ENCODE assay signal across 8 mouse cellular contexts in genomic region chr11:116011529-116012261, GRCm38 (mm10). TPM values are rescaled to one million over a fixed set of nuclear protein-coding genes. Genes with fewer than 3 reads are reported as not detected.
A peak's percentile ranks its signal among the peaks of the same experiment; 100 is the strongest.
DNase-seq lines count a peak whose midpoint lies in the region; ATAC-seq and TF ChIP-seq lines count a peak whose summit lies in the region.

No protein-coding gene starts in this region.

- ATAC-seq in heart, embryonic 12.5 days (ENCODE audit: insufficient number of reproducible peaks, low FRiP score): no peak
- ATAC-seq in hindbrain, embryonic 12.5 days (ENCODE audit: low FRiP score): no peak; the same call in 1 of the 2 replicates
- no peak for ATAC-seq in midbrain, embryonic 13.5 days
- ATAC-seq in CD4-positive, CD25-positive, alpha-beta regulatory T cell, adult 4 months: no peak

- TF ChIP-seq EP300 in MEL (IDR thresholded peaks at IDR 0.05; ENCODE audit: low read depth in 1 of 2, low read length in 2 of 2): no peak

- H3K79me2 ChIP-seq in MEL (ENCODE audit: control insufficient read depth, insufficient read depth, low read length, poor library complexity): peaks cover 13% of the 10 kb centered on the region

- peak overlapping the region; percentile 77 for H3K4me3 ChIP-seq in heart, embryonic 12.5 days
- H3K4me3 ChIP-seq in MEL (ENCODE audit: control insufficient read depth in 1 of 2, insufficient read depth in 1 of 2, low read depth in 2 of 2, low read length in 2 of 2): peak overlapping the region; percentile 67 to 86
- peak overlapping the region; percentile 55 for H3K4me3 ChIP-seq in hindbrain, embryonic 12.5 days
- peak overlapping the region; percentile 58 for H3K4me3 ChIP-seq in midbrain, embryonic 13.5 days (replicated peaks)

- peak overlapping the region; percentile 83 for H3K4me2 ChIP-seq in heart, embryonic 12.5 days
- H3K4me2 ChIP-seq in hindbrain, embryonic 12.5 days (replicated peaks): peak overlapping the region; percentile 85
- H3K4me2 ChIP-seq in midbrain, embryonic 13.5 days (replicated peaks): peak overlapping the region; percentile 86

- 26% methylated on average over 14 of the region's 14 CpGs for WGBS in heart, embryonic 12.5 days
- WGBS in hindbrain, embryonic 12.5 days: 19% methylated on average over 14 of the region's 14 CpGs
- WGBS in midbrain, embryonic 13.5 days: 21% methylated on average over 14 of the region's 14 CpGs

- TF ChIP-seq RAD21 in MEL (IDR thresholded peaks at IDR 0.05; ENCODE audit: low read depth, low read length): no peak

- H3K27me3 ChIP-seq in heart, embryonic 12.5 days (replicated peaks): no peaks in the 10 kb centered on the region
- H3K27me3 ChIP-seq in MEL (ENCODE audit: control insufficient read depth in 1 of 2, insufficient read depth in 2 of 2, low read length in 2 of 2): no peaks in the 10 kb centered on the region
- peaks cover 2% of the 10 kb centered on the region; the same call in 1 of the 2 replicates for H3K27me3 ChIP-seq in hindbrain, embryonic 12.5 days
- H3K27me3 ChIP-seq in midbrain, embryonic 13.5 days: no peaks in the 10 kb centered on the region

- H3K27ac ChIP-seq in heart, embryonic 12.5 days (ENCODE audit: poor library complexity, severe bottlenecking): peak overlapping the region; percentile 91
- H3K27ac ChIP-seq in MEL (ENCODE audit: control insufficient read depth, low read depth, low read length): peak overlapping the region; percentile 38
- H3K27ac ChIP-seq in hindbrain, embryonic 12.5 days: peak overlapping the region; percentile 72
- H3K27ac ChIP-seq in midbrain, embryonic 13.5 days: no peak overlapping the region

- H3K9me3 ChIP-seq in heart, embryonic 12.5 days (replicated peaks): no peaks in the 10 kb centered on the region
- no peaks in the 10 kb centered on the region for H3K9me3 ChIP-seq in MEL (replicated peaks; ENCODE audit: insufficient read depth, low read length)
- H3K9me3 ChIP-seq in hindbrain, embryonic 12.5 days (replicated peaks): no peaks in the 10 kb centered on the region
- no peaks in the 10 kb centered on the region for H3K9me3 ChIP-seq in midbrain, embryonic 13.5 days

- peaks cover 15% of the 10 kb centered on the region for H3K4me1 ChIP-seq in heart, embryonic 12.5 days (replicated peaks)
- H3K4me1 ChIP-seq in MEL (ENCODE audit: control insufficient read depth in 1 of 2, insufficient read depth in 2 of 2, low read length in 2 of 2): peaks cover 3 to 11% of the 10 kb centered on the region in 2 experiments; a peak in 3 of 4 replicates
- H3K4me1 ChIP-seq in hindbrain, embryonic 12.5 days: peaks cover 19% of the 10 kb centered on the region
- H3K4me1 ChIP-seq in midbrain, embryonic 13.5 days (replicated peaks): peaks cover 25% of the 10 kb centered on the region

- peak overlapping the region; percentile 89 for H3K9ac ChIP-seq in heart, embryonic 12.5 days
- H3K9ac ChIP-seq in MEL (ENCODE audit: control insufficient read depth, low read depth, low read length, poor library complexity, severe bottlenecking): peak overlapping the region; percentile 89
- peak overlapping the region; percentile 77 for H3K9ac ChIP-seq in hindbrain, embryonic 12.5 days
- peak overlapping the region; percentile 80 for H3K9ac ChIP-seq in midbrain, embryonic 13.5 days (replicated peaks)

- TF ChIP-seq POLR2A in MEL (IDR thresholded peaks at IDR 0.05; ENCODE audit: control insufficient read depth in 1 of 2, insufficient read depth in 1 of 2, low read depth in 1 of 2, low read length in 2 of 2, poor library complexity in 1 of 2): no peak

- no peak for DNase-seq in heart, adult 9 months (ENCODE audit: low spot score in 2 of 2)
- DNase-seq in MEL (ENCODE audit: low read depth, low spot score): peak; percentile 56
- DNase-seq in ovary, postnatal 36 days (ENCODE audit: low spot score): no peak
- no peak for DNase-seq in left cerebral cortex, adult 9 months (ENCODE audit: low spot score in 2 of 2)

- no peak; a peak in 1 of 6 replicates for TF ChIP-seq CTCF in MEL (IDR thresholded peaks at IDR 0.05 in 2 of 3, conservative IDR thresholded peaks at IDR 0.05 in 1 of 3; ENCODE audit: control insufficient read depth in 1 of 3, insufficient read depth in 1 of 3, low read depth in 2 of 3, low read length in 3 of 3, poor library complexity in 1 of 3, severe bottlenecking in 1 of 3)

- peaks cover 38% of the 10 kb centered on the region for H3K36me3 ChIP-seq in heart, embryonic 12.5 days
- peaks cover 0 to 9% of the 10 kb centered on the region in 2 experiments; a peak in 2 of 4 replicates for H3K36me3 ChIP-seq in MEL (ENCODE audit: control insufficient read depth in 1 of 2, insufficient read depth in 2 of 2, low read length in 2 of 2)
- 0 out of 2 replicates have a peak, but pooled peaks cover 6% of the 10 kb centered on the region for H3K36me3 ChIP-seq in hindbrain, embryonic 12.5 days
- H3K36me3 ChIP-seq in midbrain, embryonic 13.5 days: peaks cover 4% of the 10 kb centered on the region; the same call in 1 of the 2 replicates

TF ChIP-seq in MEL, 35 proteins besides CTCF, POLR2A, EP300 and RAD21:
- TF ChIP-seq ZKSCAN1 (IDR thresholded peaks at IDR 0.05; ENCODE audit: low read depth, low read length) (no peak), ETS1 (IDR thresholded peaks at IDR 0.05; ENCODE audit: low read depth, low read length) (no peak), TCF12 (IDR thresholded peaks at IDR 0.05; ENCODE audit: low read depth, low read length) (0 out of 2 replicates have a peak, but pooled peaks have one; percentile 24), BHLHE40 (IDR thresholded peaks at IDR 0.05; ENCODE audit: borderline replicate concordance, low read depth, low read length) (no peak), NRF1 (IDR thresholded peaks at IDR 0.05; ENCODE audit: insufficient read depth, low read depth, low read length, poor library complexity, severe bottlenecking) (no peak), CHD1 (IDR thresholded peaks at IDR 0.05; ENCODE audit: low read depth, low read length) (peak; percentile 88; the same call in 1 of the 2 replicates), USF2 (IDR thresholded peaks at IDR 0.05; ENCODE audit: borderline replicate concordance in 1 of 2, insufficient read depth in 1 of 2, low read depth in 1 of 2, low read length in 2 of 2) (no peak), ELF1 (IDR thresholded peaks at IDR 0.05; ENCODE audit: low read depth, low read length) (no peak), NELFE (IDR thresholded peaks at IDR 0.05; ENCODE audit: low read depth, low read length) (no peak), MYB (IDR thresholded peaks at IDR 0.05; ENCODE audit: low read depth, low read length) (no peak), ZMIZ1 (IDR thresholded peaks at IDR 0.05; ENCODE audit: low read depth, low read length) (no peak), TAL1 (IDR thresholded peaks at IDR 0.05; ENCODE audit: low read length) (no peak), MYC (IDR thresholded peaks at IDR 0.05; ENCODE audit: low read depth, low read length) (no peak), GATA1 (IDR thresholded peaks at IDR 0.05; ENCODE audit: low read depth, low read length) (peak; percentile 43; the same call in 1 of the 2 replicates)

RNA-seq across cellular contexts. Expression of gene Galk1, which starts 0.8 kb away (rescaled TPM):
- 151 and 152 TPM in 2 replicates for polyA plus RNA-seq in heart, embryonic 12.5 days (2016; fragmentation: Nextera tagmentation; extraction: Ambion mirVana)
- total RNA-seq in MEL (2012; rRNA removed): 253 and 322 TPM in 2 replicates
- 100 to 1,000 TPM in 1 of 2 experiments, not detected in 1; 326 TPM for polyA plus RNA-seq in MEL (2012; ENCODE audit: insufficient read depth in 1 of 2, insufficient read length in 2 of 2, low read depth in 1 of 2, low replicate concordance in 2 of 2, missing spikeins in 1 of 2)
- 109 and 115 TPM in 2 replicates for polyA plus RNA-seq in hindbrain, embryonic 12.5 days (2016; fragmentation: Nextera tagmentation; extraction: Ambion mirVana)
- polyA plus RNA-seq in midbrain, embryonic 13.5 days (2015; fragmentation: Nextera tagmentation; extraction: Ambion mirVana): 49.2 and 58.9 TPM in 2 replicates
- 10 to 100 TPM; 13.1 to 18.4 TPM for polyA plus RNA-seq in CD4-positive, CD25-positive, alpha-beta regulatory T cell, adult 4 months (2017; shearing (Covaris generic))

RNA-seq across cellular contexts. Expression of gene H3f3b, which starts 16.1 kb away (rescaled TPM):
- 742 and 759 TPM in 2 replicates for polyA plus RNA-seq in heart, embryonic 12.5 days (2016; fragmentation: Nextera tagmentation; extraction: Ambion mirVana)
- 451 and 498 TPM in 2 replicates for total RNA-seq in MEL (2012; rRNA removed)
- 100 to 1,000 TPM in 1 of 2 experiments, 10 to 100 TPM in 1; 96.6 to 767 TPM for polyA plus RNA-seq in MEL (2012; ENCODE audit: insufficient read depth in 1 of 2, insufficient read length in 2 of 2, low read depth in 1 of 2, low replicate concordance in 2 of 2, missing spikeins in 1 of 2)
- polyA plus RNA-seq in hindbrain, embryonic 12.5 days (2016; fragmentation: Nextera tagmentation; extraction: Ambion mirVana): 2,216 and 2,474 TPM in 2 replicates
- polyA plus RNA-seq in midbrain, embryonic 13.5 days (2015; fragmentation: Nextera tagmentation; extraction: Ambion mirVana): 2,611 and 2,977 TPM in 2 replicates
- 1,000 to 10,000 TPM; 1,562 to 1,754 TPM for polyA plus RNA-seq in CD4-positive, CD25-positive, alpha-beta regulatory T cell, adult 4 months (2017; shearing (Covaris generic))

RNA-seq across cellular contexts. Expression of gene Unk, which starts 18.4 kb away (rescaled TPM):
- polyA plus RNA-seq in heart, embryonic 12.5 days (2016; fragmentation: Nextera tagmentation; extraction: Ambion mirVana): 31.8 and 32.3 TPM in 2 replicates
- 21.7 and 24.0 TPM in 2 replicates for total RNA-seq in MEL (2012; rRNA removed)
- 10 to 100 TPM in 1 of 2 experiments, not detected in 1; 42.3 TPM for polyA plus RNA-seq in MEL (2012; ENCODE audit: insufficient read depth in 1 of 2, insufficient read length in 2 of 2, low read depth in 1 of 2, low replicate concordance in 2 of 2, missing spikeins in 1 of 2)
- polyA plus RNA-seq in hindbrain, embryonic 12.5 days (2016; fragmentation: Nextera tagmentation; extraction: Ambion mirVana): 48.8 and 49.1 TPM in 2 replicates
- 41.1 and 43.7 TPM in 2 replicates for polyA plus RNA-seq in midbrain, embryonic 13.5 days (2015; fragmentation: Nextera tagmentation; extraction: Ambion mirVana)
- 10 to 100 TPM; 10.4 to 16.1 TPM for polyA plus RNA-seq in CD4-positive, CD25-positive, alpha-beta regulatory T cell, adult 4 months (2017; shearing (Covaris generic))

RNA-seq across cellular contexts. Expression of gene Itgb4, which starts 37.2 kb away (rescaled TPM):
- polyA plus RNA-seq in heart, embryonic 12.5 days (2016; fragmentation: Nextera tagmentation; extraction: Ambion mirVana): 2.0 and 2.7 TPM in 2 replicates
- 0.39 and 0.69 TPM in 2 replicates for total RNA-seq in MEL (2012; rRNA removed)
- polyA plus RNA-seq in MEL (2012; ENCODE audit: insufficient read depth in 1 of 2, insufficient read length in 2 of 2, low read depth in 1 of 2, low replicate concordance in 2 of 2, missing spikeins in 1 of 2): under 1 TPM in 1 of 2 experiments, not detected in 1; 0.85 TPM
- 1.7 and 2.1 TPM in 2 replicates for polyA plus RNA-seq in hindbrain, embryonic 12.5 days (2016; fragmentation: Nextera tagmentation; extraction: Ambion mirVana)
- polyA plus RNA-seq in midbrain, embryonic 13.5 days (2015; fragmentation: Nextera tagmentation; extraction: Ambion mirVana): 0.15 and 0.43 TPM in 2 replicates
- not detected for polyA plus RNA-seq in CD4-positive, CD25-positive, alpha-beta regulatory T cell, adult 4 months (2017; shearing (Covaris generic))
